Mouse (Mus musculus) heart, postnatal 0 days (tissue): ENCODE data around the gene Tmprss6. TPM values are rescaled to one million over a fixed set of nuclear protein-coding genes. Genes with fewer than 3 reads are reported as not detected.

ENCODE experiments used
- ATAC-seq: fragments of 200-750 bp; cut with Nextera tagmentation; 2 replicates; pipeline ENCODE4 v1.8.0; 2017; ENCODE audit warnings: low read depth, moderate number of reproducible peaks, moderate library complexity; ENCODE audit not compliant: insufficient read depth
- DNase-seq: peaks from one replicate; pipeline ENCODE4 v3.0.0-alpha.2; 2016; ENCODE audit warnings: low spot score
- H3K27ac ChIP-seq: fragments of 300-500 bp; sonication (generic); 2 replicates; pipeline ENCODE4 v1.5.1; 2014; ENCODE audit warnings: low read depth, mild to moderate bottlenecking
- H3K27me3 ChIP-seq: fragments of 300-500 bp; sonication (generic); 2 replicates; pipeline ENCODE4 v1.6.1; 2014; ENCODE audit warnings: low read length, mixed read lengths; ENCODE audit not compliant: control insufficient read depth, insufficient read depth
- H3K36me3 ChIP-seq: fragments of 300-500 bp; sonication (generic); replicated peaks from 2 replicates; pipeline ENCODE4 v1.6.1; 2014; ENCODE audit warnings: low read length, mixed read lengths; ENCODE audit not compliant: control insufficient read depth, insufficient read depth
- H3K4me1 ChIP-seq: fragments of 300-500 bp; sonication (generic); 2 replicates; pipeline ENCODE4 v1.6.1; 2014; ENCODE audit warnings: antibody characterized with exemption; ENCODE audit not compliant: control insufficient read depth, insufficient read depth
- H3K4me2 ChIP-seq: fragments of 300-500 bp; sonication (generic); 2 replicates; pipeline ENCODE4 v1.6.1; 2014; ENCODE audit warnings: low read depth, mild to moderate bottlenecking, low read length, moderate library complexity
- H3K4me3 ChIP-seq: fragments of 300-500 bp; sonication (generic); 2 replicates; pipeline ENCODE4 v1.5.1; 2014; ENCODE audit warnings: low read depth, low read length
- H3K9ac ChIP-seq: fragments of 300-500 bp; sonication (generic); replicated peaks from 2 replicates; pipeline ENCODE4 v1.6.1; 2014; ENCODE audit warnings: low read depth, low read length, mixed read lengths
- H3K9me3 ChIP-seq: fragments of 300-500 bp; sonication (generic); replicated peaks from 2 replicates; pipeline ENCODE4 v1.6.1; 2016; ENCODE audit warnings: low read length; ENCODE audit not compliant: control insufficient read depth
- CTCF ChIP-seq: IDR thresholded peaks from 2 replicates; pipeline ENCODE4 v1.5.1; 2016; ENCODE audit warnings: antibody characterized with exemption, control low read depth, low read depth
- EP300 ChIP-seq: IDR thresholded peaks from 2 replicates; pipeline ENCODE4 v1.6.1; 2016; ENCODE audit warnings: antibody characterized with exemption, low read depth
- WGBS: fragments of 180-500 bp; shearing (Covaris S2); extraction: QIAGEN DNeasy Blood & Tissue Kit; methylation state at CpG from one replicate; pipeline ENCODE4 v1.1.7; 2014; 5-methylcytosine and 5-hydroxymethylcytosine counted together
- polyA plus RNA-seq: library from polyadenylated mRNA; unstranded; fragments of >200 nt; fragmentation: Nextera tagmentation; extraction: Ambion mirVana; gene quantifications from 2 replicates; pipeline ENCODE4 v1.2.1, GENCODE M21; 2015
- total RNA-seq: library from RNA; depleted of rRNA; stranded (reverse); fragments of >200 nt; gene quantifications from 2 replicates; pipeline ENCODE4 v1.2.3, GENCODE M21; 2014; ENCODE audit warnings: low replicate concordance

Gene Tmprss6
- total and polyA plus RNA-seq, 2 experiments from 2014 or later: 0.49 TPM; not detected in 1

- H3K4me3 ChIP-seq: peak overlapping the region; percentile 78
- no peak for ATAC-seq
- H3K4me2 ChIP-seq: peak overlapping the region; percentile 95
- no peaks in the 10 kb centered on the region for H3K36me3 ChIP-seq
- TF ChIP-seq CTCF (no peak), EP300 (no peak)
- 52% methylated on average over 11 of the region's 11 CpGs for WGBS
- H3K9me3 ChIP-seq: no peaks in the 10 kb centered on the region
- no peak for DNase-seq
- H3K27me3 ChIP-seq: peaks cover 13% of the 10 kb centered on the region
- peak overlapping the region; percentile 98 for H3K27ac ChIP-seq
- peaks cover 46% of the 10 kb centered on the region for H3K4me1 ChIP-seq
- no peak overlapping the region for H3K9ac ChIP-seq
Measured at GRCm38 (mm10) chr15:78405098-78405497, 63.3 kb downstream of the Tmprss6 start.

GRCm38 (mm10) chr15:78403896-78404295 lies 64.5 kb downstream of the Tmprss6 start:
- H3K4me2 ChIP-seq: no peak overlapping the region
- no peak overlapping the region for H3K4me3 ChIP-seq

GRCm38 (mm10) chr15:78403301-78403741 lies 65.1 kb downstream of the Tmprss6 start:
- H3K9me3 ChIP-seq: no peaks in the 10 kb centered on the region
- no peak overlapping the region for H3K9ac ChIP-seq
- peaks cover 42% of the 10 kb centered on the region for H3K4me1 ChIP-seq
- WGBS: 33% methylated on average over 3 of the region's 3 CpGs
- H3K4me3 ChIP-seq: no peak overlapping the region
- H3K4me2 ChIP-seq: no peak overlapping the region
- H3K27ac ChIP-seq: peak overlapping the region; percentile 79
- H3K27me3 ChIP-seq: no peaks in the 10 kb centered on the region
- no peaks in the 10 kb centered on the region; the same call in 1 of the 2 replicates for H3K36me3 ChIP-seq
- DNase-seq (no peak), ATAC-seq (no peak)
- TF ChIP-seq CTCF (no peak), EP300 (no peak)

More at GRCm38 (mm10) chr15:78403896-78404295, 64.5 kb downstream of the Tmprss6 start:
- 38% methylated on average over 1 of the region's 1 CpGs for WGBS
- Histone ChIP-seq H3K27me3 (peaks cover 1% of the 10 kb centered on the region; the same call in 1 of the 2 replicates), H3K36me3 (no peaks in the 10 kb centered on the region; the same call in 1 of the 2 replicates), H3K4me1 (peaks cover 42% of the 10 kb centered on the region), H3K9me3 (no peaks in the 10 kb centered on the region), H3K27ac (peak overlapping the region; percentile 79), H3K9ac (no peak overlapping the region)
- DNase-seq: no peak
- no peak for ATAC-seq
- TF ChIP-seq EP300 (no peak), CTCF (no peak)

- peak overlapping the region; percentile 79 for H3K27ac ChIP-seq
- H3K27me3 ChIP-seq: no peaks in the 10 kb centered on the region
- ATAC-seq: no peak
- no peaks in the 10 kb centered on the region; the same call in 1 of the 2 replicates for H3K36me3 ChIP-seq
- H3K9me3 ChIP-seq: no peaks in the 10 kb centered on the region
- peak overlapping the region; percentile 5; the same call in 1 of the 2 replicates for H3K9ac ChIP-seq
- WGBS: 28% methylated on average over 7 of the region's 7 CpGs
- no peak overlapping the region for H3K4me2 ChIP-seq
- no peak for DNase-seq
- peaks cover 40% of the 10 kb centered on the region for H3K4me1 ChIP-seq
- H3K4me3 ChIP-seq: no peak overlapping the region
- TF ChIP-seq EP300 (no peak), CTCF (no peak)
Measured at GRCm38 (mm10) chr15:78402423-78402822, 66.0 kb downstream of the Tmprss6 start.

- ATAC-seq: peak; percentile 31; the same call in 1 of the 2 replicates
Measured at GRCm38 (mm10) chr15:78401921-78402320, 66.5 kb downstream of the Tmprss6 start.

GRCm38 (mm10) chr15:78401345-78401744 lies 67.1 kb downstream of the Tmprss6 start:
- DNase-seq: peak; percentile 45
- TF ChIP-seq CTCF: no peak
- no peak for TF ChIP-seq EP300
- no peaks in the 10 kb centered on the region for H3K9me3 ChIP-seq
- H3K36me3 ChIP-seq: no peaks in the 10 kb centered on the region; the same call in 1 of the 2 replicates
- peaks cover 36% of the 10 kb centered on the region for H3K4me1 ChIP-seq
- ATAC-seq: no peak
- peak overlapping the region; percentile 79 for H3K27ac ChIP-seq
- no peak overlapping the region for H3K9ac ChIP-seq
- H3K4me2 ChIP-seq: no peak overlapping the region
- H3K4me3 ChIP-seq: no peak overlapping the region
- no peaks in the 10 kb centered on the region for H3K27me3 ChIP-seq
- 60% methylated on average over 6 of the region's 6 CpGs for WGBS

More at GRCm38 (mm10) chr15:78401921-78402320, 66.5 kb downstream of the Tmprss6 start:
- peaks cover 36% of the 10 kb centered on the region for H3K4me1 ChIP-seq
- peak overlapping the region; percentile 79 for H3K27ac ChIP-seq
- no peaks in the 10 kb centered on the region; the same call in 1 of the 2 replicates for H3K36me3 ChIP-seq
- no peak for TF ChIP-seq CTCF
- peak; percentile 65 for DNase-seq
- H3K4me3 ChIP-seq: no peak overlapping the region
- no peak overlapping the region for H3K4me2 ChIP-seq
- H3K9ac ChIP-seq: no peak overlapping the region
- H3K9me3 ChIP-seq: no peaks in the 10 kb centered on the region
- no peaks in the 10 kb centered on the region for H3K27me3 ChIP-seq
- WGBS: 19% methylated on average over 4 of the region's 4 CpGs
